Mouse (Mus musculus): ENCODE results near the gene Klf1. TPM values are rescaled to one million over a fixed set of nuclear protein-coding genes. Genes with fewer than 3 reads are reported as not detected.

Gene Klf1
- total RNA-seq, 2 experiments from 2014 or later, result 59.8 to 116 TPM

Other genes with a start within 250 kb of the Klf1 start
Only the 30 nearest of the 33 such genes appear.
- 9.8 and 16.9 TPM in 2 replicates for gene Trmt1, start 215.6 kb upstream of the Klf1 start, total RNA-seq (2015; ENCODE audit: low replicate concordance)
- gene Trmt1, start 215.6 kb upstream of the Klf1 start, total RNA-seq (2017; ENCODE audit: low replicate concordance), result 18.3 and 21.5 TPM in 2 replicates
- 12.7 and 19.9 TPM in 2 replicates for gene Nacc1, start 214.1 kb upstream of the Klf1 start, total RNA-seq (2015; ENCODE audit: low replicate concordance)
- gene Nacc1, start 214.1 kb upstream of the Klf1 start, total RNA-seq (2017; ENCODE audit: low replicate concordance), result 8.2 and 13.1 TPM in 2 replicates
- 37.4 and 40.3 TPM in 2 replicates for gene Lyl1, start 200.5 kb upstream of the Klf1 start, total RNA-seq (2015; ENCODE audit: low replicate concordance)
- 43.1 and 44.2 TPM in 2 replicates for gene Lyl1, start 200.5 kb upstream of the Klf1 start, total RNA-seq (2017; ENCODE audit: low replicate concordance)
- gene G430095P16Rik, start 178.9 kb upstream of the Klf1 start, total RNA-seq (2015; ENCODE audit: low replicate concordance), result 7.9 and 18.1 TPM in 2 replicates
- 3.6 and 12.9 TPM in 2 replicates for gene G430095P16Rik, start 178.9 kb upstream of the Klf1 start, total RNA-seq (2017; ENCODE audit: low replicate concordance)
- gene Nfix, start 101.6 kb upstream of the Klf1 start, total RNA-seq (2015; ENCODE audit: low replicate concordance), result 19.0 and 24.5 TPM in 2 replicates
- gene Nfix, start 101.6 kb upstream of the Klf1 start, total RNA-seq (2017; ENCODE audit: low replicate concordance), result 7.9 and 14.1 TPM in 2 replicates
- 2.3 TPM in 1 of 2 replicates, not detected in the other for gene Dand5, start 79.1 kb upstream of the Klf1 start, total RNA-seq (2015; ENCODE audit: low replicate concordance)
- gene Dand5, start 79.1 kb upstream of the Klf1 start, total RNA-seq (2017; ENCODE audit: low replicate concordance), result 2.3 and 3.9 TPM in 2 replicates
- 4.4 and 5.9 TPM in 2 replicates for gene Gadd45gip1, start 70.4 kb upstream of the Klf1 start, total RNA-seq (2015; ENCODE audit: low replicate concordance)
- 7.4 and 7.7 TPM in 2 replicates for gene Gadd45gip1, start 70.4 kb upstream of the Klf1 start, total RNA-seq (2017; ENCODE audit: low replicate concordance)
- gene Rad23a, start 61.3 kb upstream of the Klf1 start, total RNA-seq (2015; ENCODE audit: low replicate concordance), result 379 and 406 TPM in 2 replicates
- gene Rad23a, start 61.3 kb upstream of the Klf1 start, total RNA-seq (2017; ENCODE audit: low replicate concordance), result 572 and 669 TPM in 2 replicates
- 255 and 289 TPM in 2 replicates for gene Calr, start 55.0 kb upstream of the Klf1 start, total RNA-seq (2015; ENCODE audit: low replicate concordance)
- gene Calr, start 55.0 kb upstream of the Klf1 start, total RNA-seq (2017; ENCODE audit: low replicate concordance), result 800 and 908 TPM in 2 replicates
- gene Farsa, start 44.9 kb upstream of the Klf1 start, total RNA-seq (2015; ENCODE audit: low replicate concordance), result 6.0 and 9.6 TPM in 2 replicates
- gene Farsa, start 44.9 kb upstream of the Klf1 start, total RNA-seq (2017; ENCODE audit: low replicate concordance), result 25.0 and 28.8 TPM in 2 replicates
- gene Syce2, start 29.8 kb upstream of the Klf1 start, total RNA-seq (2015; ENCODE audit: low replicate concordance), result 54.3 and 54.8 TPM in 2 replicates
- 10.6 and 24.4 TPM in 2 replicates for gene Syce2, start 29.8 kb upstream of the Klf1 start, total RNA-seq (2017; ENCODE audit: low replicate concordance)
- gene Gcdh, start 8.0 kb upstream of the Klf1 start, total RNA-seq (2015; ENCODE audit: low replicate concordance), result 7.9 and 14.6 TPM in 2 replicates
- 13.4 and 17.6 TPM in 2 replicates for gene Gcdh, start 8.0 kb upstream of the Klf1 start, total RNA-seq (2017; ENCODE audit: low replicate concordance)
- gene Dnase2a, start 6.6 kb downstream of the Klf1 start, total RNA-seq (2015; ENCODE audit: low replicate concordance), result 31.9 and 44.9 TPM in 2 replicates
- 85.2 and 99.8 TPM in 2 replicates for gene Dnase2a, start 6.6 kb downstream of the Klf1 start, total RNA-seq (2017; ENCODE audit: low replicate concordance)
- not detected in 2 replicates for gene Mast1, start 35.4 kb downstream of the Klf1 start, total RNA-seq (2015; ENCODE audit: low replicate concordance)
- 0.28 TPM in 1 of 2 replicates, not detected in the other for gene Mast1, start 35.4 kb downstream of the Klf1 start, total RNA-seq (2017; ENCODE audit: low replicate concordance)
- not detected in 2 replicates for gene Rtbdn, start 45.1 kb downstream of the Klf1 start, total RNA-seq (2015; ENCODE audit: low replicate concordance)
- gene Rtbdn, start 45.1 kb downstream of the Klf1 start, total RNA-seq (2017; ENCODE audit: low replicate concordance), result not detected in 2 replicates
- gene Gm49661, start 67.5 kb downstream of the Klf1 start, total RNA-seq (2015; ENCODE audit: low replicate concordance), result not detected in 2 replicates
- not detected in 2 replicates for gene Gm49661, start 67.5 kb downstream of the Klf1 start, total RNA-seq (2017; ENCODE audit: low replicate concordance)
- gene Prdx2, start 67.7 kb downstream of the Klf1 start, total RNA-seq (2015; ENCODE audit: low replicate concordance), result 1,192 and 1,430 TPM in 2 replicates
- gene Prdx2, start 67.7 kb downstream of the Klf1 start, total RNA-seq (2017; ENCODE audit: low replicate concordance), result 2,193 and 2,235 TPM in 2 replicates
- 31.8 and 67.2 TPM in 2 replicates for gene Rnaseh2a, start 67.8 kb downstream of the Klf1 start, total RNA-seq (2015; ENCODE audit: low replicate concordance)
- 37.4 and 37.9 TPM in 2 replicates for gene Rnaseh2a, start 67.8 kb downstream of the Klf1 start, total RNA-seq (2017; ENCODE audit: low replicate concordance)
- 6.1 and 6.7 TPM in 2 replicates for gene Junb, start 76.8 kb downstream of the Klf1 start, total RNA-seq (2015; ENCODE audit: low replicate concordance)
- 15.5 and 16.1 TPM in 2 replicates for gene Junb, start 76.8 kb downstream of the Klf1 start, total RNA-seq (2017; ENCODE audit: low replicate concordance)
- 1.9 and 5.0 TPM in 2 replicates for gene Hook2, start 88.7 kb downstream of the Klf1 start, total RNA-seq (2015; ENCODE audit: low replicate concordance)
- gene Hook2, start 88.7 kb downstream of the Klf1 start, total RNA-seq (2017; ENCODE audit: low replicate concordance), result 1.6 and 6.1 TPM in 2 replicates
- gene Best2, start 112.6 kb downstream of the Klf1 start, total RNA-seq (2015; ENCODE audit: low replicate concordance), result not detected in 2 replicates
- gene Best2, start 112.6 kb downstream of the Klf1 start, total RNA-seq (2017; ENCODE audit: low replicate concordance), result not detected in 2 replicates
- 20.8 and 24.2 TPM in 2 replicates for gene Asna1, start 123.4 kb downstream of the Klf1 start, total RNA-seq (2015; ENCODE audit: low replicate concordance)
- gene Asna1, start 123.4 kb downstream of the Klf1 start, total RNA-seq (2017; ENCODE audit: low replicate concordance), result 13.5 and 26.3 TPM in 2 replicates
- 32.1 and 45.4 TPM in 2 replicates for gene Trir, start 124.9 kb downstream of the Klf1 start, total RNA-seq (2015; ENCODE audit: low replicate concordance)
- gene Trir, start 124.9 kb downstream of the Klf1 start, total RNA-seq (2017; ENCODE audit: low replicate concordance), result 72.9 and 103 TPM in 2 replicates
- 9.6 and 10.8 TPM in 2 replicates for gene Tnpo2, start 135.0 kb downstream of the Klf1 start, total RNA-seq (2015; ENCODE audit: low replicate concordance)
- 11.2 and 14.6 TPM in 2 replicates for gene Tnpo2, start 135.0 kb downstream of the Klf1 start, total RNA-seq (2017; ENCODE audit: low replicate concordance)
- gene Fbxw9, start 158.1 kb downstream of the Klf1 start, total RNA-seq (2015; ENCODE audit: low replicate concordance), result 5.4 TPM in 1 of 2 replicates, not detected in the other
- gene Fbxw9, start 158.1 kb downstream of the Klf1 start, total RNA-seq (2017; ENCODE audit: low replicate concordance), result 0.43 and 4.3 TPM in 2 replicates
- not detected in 2 replicates for gene Gm5741, start 166.1 kb downstream of the Klf1 start, total RNA-seq (2015; ENCODE audit: low replicate concordance)
- not detected in 2 replicates for gene Gm5741, start 166.1 kb downstream of the Klf1 start, total RNA-seq (2017; ENCODE audit: low replicate concordance)
- gene Dhps, start 169.8 kb downstream of the Klf1 start, total RNA-seq (2015; ENCODE audit: low replicate concordance), result 12.3 and 16.1 TPM in 2 replicates
- 3.2 and 12.1 TPM in 2 replicates for gene Dhps, start 169.8 kb downstream of the Klf1 start, total RNA-seq (2017; ENCODE audit: low replicate concordance)
- gene Wdr83os, start 178.8 kb downstream of the Klf1 start, total RNA-seq (2015; ENCODE audit: low replicate concordance), result 26.1 and 31.3 TPM in 2 replicates
- gene Wdr83os, start 178.8 kb downstream of the Klf1 start, total RNA-seq (2017; ENCODE audit: low replicate concordance), result 4.3 and 11.3 TPM in 2 replicates
- gene Wdr83, start 179.4 kb downstream of the Klf1 start, total RNA-seq (2015; ENCODE audit: low replicate concordance), result 1.7 and 16.9 TPM in 2 replicates
- gene Wdr83, start 179.4 kb downstream of the Klf1 start, total RNA-seq (2017; ENCODE audit: low replicate concordance), result 4.9 and 6.3 TPM in 2 replicates
- gene Man2b1, start 181.3 kb downstream of the Klf1 start, total RNA-seq (2015; ENCODE audit: low replicate concordance), result 27.5 and 32.8 TPM in 2 replicates
- gene Man2b1, start 181.3 kb downstream of the Klf1 start, total RNA-seq (2017; ENCODE audit: low replicate concordance), result 17.8 and 18.6 TPM in 2 replicates

Data from erythroblast, adult 5-6 weeks (primary cell).